Mouse (Mus musculus): ENCODE data around the gene Sdhaf4.

The Sdhaf4 gene

DNA sequence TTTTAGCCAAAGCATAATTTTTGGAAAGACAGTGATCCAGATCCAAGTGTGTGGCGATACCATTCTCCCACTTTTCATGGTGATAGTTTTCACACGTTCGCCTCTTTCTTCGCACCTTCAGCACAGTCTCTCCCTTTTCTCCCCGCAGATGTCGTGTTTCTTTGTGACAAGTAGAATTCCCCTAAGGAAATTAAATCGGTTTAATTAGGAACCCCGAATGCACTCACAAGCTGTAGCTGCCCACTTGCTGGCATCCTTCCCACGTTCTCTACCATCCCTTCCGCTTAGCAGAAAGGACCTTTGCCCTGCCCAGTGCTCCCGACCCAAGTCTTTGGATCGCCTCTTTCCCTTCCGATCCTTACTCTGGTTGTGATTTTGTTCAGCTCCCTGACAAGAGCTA, 51.5 kb downstream of the Sdhaf4 start:
- DNase-seq, result no peak

DNA sequence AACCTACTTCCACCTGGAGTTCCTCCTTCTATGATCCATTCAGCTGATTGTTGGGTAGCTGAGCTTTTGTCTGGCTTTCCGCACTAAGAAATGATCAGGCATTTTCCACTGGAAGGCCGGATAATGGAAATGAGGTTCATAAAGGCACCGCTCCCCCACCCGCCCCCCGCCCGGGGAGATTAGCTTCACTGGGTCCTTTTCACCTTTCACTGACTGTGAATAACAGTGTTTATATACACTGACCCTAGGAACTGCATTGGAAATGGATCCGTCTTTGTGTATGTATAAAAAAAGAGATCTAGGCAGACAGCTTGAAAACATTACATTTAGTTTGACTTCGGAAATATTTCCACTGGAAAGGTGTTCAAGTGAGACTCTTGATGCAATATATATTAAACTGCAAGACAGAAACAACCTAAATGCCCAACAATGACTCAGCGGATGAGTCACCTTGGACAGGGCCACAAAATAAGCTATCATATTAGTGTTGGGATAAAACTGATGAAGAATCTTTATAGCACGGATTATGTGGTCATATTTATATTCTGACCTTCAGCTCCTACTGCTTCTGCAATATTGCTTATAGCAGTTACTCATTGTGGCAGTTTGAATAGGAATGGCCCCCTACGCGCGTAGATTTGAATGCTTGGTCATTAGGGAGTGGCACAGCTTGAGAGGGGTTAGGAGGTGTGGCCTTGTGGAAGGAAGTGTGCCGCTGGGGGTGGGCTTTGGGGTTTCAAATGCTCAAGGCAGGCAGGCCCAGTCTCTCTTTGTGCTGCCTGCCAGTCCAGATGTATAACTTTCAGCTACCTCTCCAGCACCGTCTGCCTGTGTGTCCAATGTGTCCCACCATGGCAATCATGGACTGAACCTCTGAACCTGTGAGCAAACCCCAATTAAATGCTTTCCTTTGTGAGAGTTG, 56.4 kb downstream of the Sdhaf4 start:
- DNase-seq, result no peak

DNA sequence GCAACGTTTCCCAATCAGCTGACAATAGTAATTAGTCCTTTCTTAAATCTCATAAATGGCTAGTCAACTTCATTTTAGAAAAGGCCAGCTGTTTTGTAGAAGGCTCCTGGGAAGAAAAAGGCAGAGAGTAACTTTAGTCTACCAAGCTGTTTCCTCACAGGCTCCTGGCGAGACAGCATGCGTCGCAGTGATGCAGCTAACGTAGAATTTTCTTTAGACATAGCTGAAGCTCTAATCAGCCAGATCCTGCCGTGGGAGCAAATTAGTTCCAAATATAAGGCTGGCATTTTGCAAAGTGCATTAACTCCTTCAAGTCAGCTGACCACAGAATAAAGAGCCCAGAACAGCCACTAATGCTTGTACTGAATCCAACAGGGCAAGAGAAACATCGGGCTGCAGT, 57.2 kb downstream of the Sdhaf4 start:
- no peak for DNase-seq

Data from lung, postnatal 14 days (tissue).